Mouse (Mus musculus) layer of hippocampus, postnatal 14 days (tissue): ENCODE results near the gene Pla2g6. TPM values are rescaled to one million over a fixed set of nuclear protein-coding genes. Genes with fewer than 3 reads are reported as not detected.

ENCODE experiments used
- DNase-seq, 2 experiments: peaks; one replicate each; pipeline ENCODE4 v3.0.0; 2021 to 2022; ENCODE audit warnings: low spot score in 2 of 2, mixed read lengths in 1 of 2
- long read RNA-seq, 2 experiments: library from polyadenylated mRNA; stranded (forward); transcript quantifications; one replicate each; pipeline ENCODE4 v2.0.0; 2021
- total RNA-seq, 2 experiments: library from RNA; stranded (reverse); gene quantifications; 2 replicates each; pipeline ENCODE4 v1.2.3; 2021

Pla2g6 gene
- 10 to 100 TPM; 18.5 to 22.3 TPM for total RNA-seq
- long read RNA-seq, experiment 1, partial matches to known transcripts: 5 of 35 reads
- long read RNA-seq, experiment 1, other reads (novel, unspliced or antisense): 25 of 35 reads
- long read RNA-seq, experiment 2, partial matches to known transcripts: 3 of 46 reads
- long read RNA-seq, experiment 2, other reads (novel, unspliced or antisense): 39 of 46 reads

- DNase-seq: peak; percentile 97 to 98
Observed at GRCm38 (mm10) chr15:79328058-79328938, at the start of gene Pla2g6. Gene Pla2g6 (minus strand): TSS chr15:79328390.

- DNase-seq: peak; percentile 32 to 63
Observed at GRCm38 (mm10) chr15:79377681-79378080, 49.5 kb upstream of the Pla2g6 start.

GRCm38 (mm10) chr15:79374760-79375159 lies 46.6 kb upstream of the Pla2g6 start:
- no peak for DNase-seq

- no peak for DNase-seq
Observed at GRCm38 (mm10) chr15:79370281-79370843, 42.2 kb upstream of the Pla2g6 start.

- DNase-seq: no peak
Observed at GRCm38 (mm10) chr15:79369452-79370280, 41.5 kb upstream of the Pla2g6 start.

GRCm38 (mm10) chr15:79368861-79369440 lies 40.8 kb upstream of the Pla2g6 start:
- no peak for DNase-seq

- no peak for DNase-seq
Observed at GRCm38 (mm10) chr15:79368313-79368811, 40.2 kb upstream of the Pla2g6 start.

- no peak for DNase-seq
Observed at GRCm38 (mm10) chr15:79366402-79366801, 38.2 kb upstream of the Pla2g6 start.

- DNase-seq: no peak
Observed at GRCm38 (mm10) chr15:79365068-79365467, 36.9 kb upstream of the Pla2g6 start.

- DNase-seq: no peak
Observed at GRCm38 (mm10) chr15:79364120-79364519, 35.9 kb upstream of the Pla2g6 start.

- no peak for DNase-seq
Observed at GRCm38 (mm10) chr15:79361023-79361422, 32.8 kb upstream of the Pla2g6 start.

GRCm38 (mm10) chr15:79360371-79360770 lies 32.2 kb upstream of the Pla2g6 start:
- no peak for DNase-seq

GRCm38 (mm10) chr15:79359954-79360353 lies 31.8 kb upstream of the Pla2g6 start:
- no peak for DNase-seq

- no peak for DNase-seq
Observed at GRCm38 (mm10) chr15:79357974-79358690, 29.9 kb upstream of the Pla2g6 start.

- DNase-seq: peak; percentile 28 to 39
Observed at GRCm38 (mm10) chr15:79357036-79357911, 29.1 kb upstream of the Pla2g6 start.

- DNase-seq: no peak
Observed at GRCm38 (mm10) chr15:79356481-79356880, 28.3 kb upstream of the Pla2g6 start.

GRCm38 (mm10) chr15:79354619-79355018 lies 26.4 kb upstream of the Pla2g6 start:
- no peak for DNase-seq

- no peak for DNase-seq
Observed at GRCm38 (mm10) chr15:79353690-79354305, 25.6 kb upstream of the Pla2g6 start.

GRCm38 (mm10) chr15:79352479-79352878 lies 24.3 kb upstream of the Pla2g6 start:
- no peak for DNase-seq
